Mouse (Mus musculus) mesoderm, embryonic 11.5 days (tissue): ENCODE measurements at regions not wholly inside any gene's neighbourhood (a gene's known extent, or its start where the extent isn't known, plus 50 kb on each side); places are given as distances from the start of the nearest gene placed in this dataset.
"Not testable (repeated sequence)": the region's sequence is repeated elsewhere in the genome, so short reads cannot be mapped to it uniquely, and the experiment has no call there.

Experiments
- DNase-seq: peaks from one replicate; pipeline ENCODE4 v3.0.0-alpha.2; 2012; ENCODE audit warnings: low read depth, low spot score

DNA sequence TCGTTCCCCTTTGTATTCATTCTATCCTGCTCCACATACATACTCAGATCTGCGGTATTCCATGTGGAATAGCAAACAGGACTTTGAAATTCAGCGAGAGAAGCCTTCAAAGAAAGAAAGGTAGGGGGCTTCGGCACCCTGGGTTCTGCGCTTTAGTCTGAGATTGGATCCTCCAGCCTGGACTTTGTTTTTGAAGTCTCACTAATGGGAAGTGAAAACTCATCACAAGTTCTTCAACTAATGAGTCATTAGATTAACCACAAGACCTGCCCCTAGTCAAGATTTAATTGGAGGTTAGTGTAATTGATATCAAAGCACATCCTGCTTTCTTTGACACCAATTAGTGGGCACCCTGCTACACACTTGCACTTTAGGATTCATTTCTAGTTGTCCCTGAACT is 492.5 kb upstream of the Zfp960 start:
- no peak for DNase-seq

DNA sequence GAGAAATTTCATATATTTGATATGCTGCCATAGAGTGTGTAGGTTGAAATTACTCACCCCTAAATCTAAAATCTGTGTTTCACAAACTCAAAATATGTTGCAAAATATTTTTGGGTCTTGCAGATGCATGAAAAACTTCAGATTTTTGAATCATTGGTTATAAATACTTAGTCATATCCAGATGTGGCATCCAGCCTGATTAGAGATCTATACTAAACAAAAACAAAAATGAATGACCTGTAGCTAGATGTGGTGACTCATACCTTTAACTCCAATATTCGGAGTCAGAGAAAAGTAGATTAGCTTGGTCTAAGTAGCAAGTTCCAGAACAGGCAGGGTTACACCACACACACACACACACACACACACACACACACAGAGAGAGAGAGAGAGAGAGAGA is 475.1 kb upstream of the Zfp960 start:
- DNase-seq = no peak

DNA sequence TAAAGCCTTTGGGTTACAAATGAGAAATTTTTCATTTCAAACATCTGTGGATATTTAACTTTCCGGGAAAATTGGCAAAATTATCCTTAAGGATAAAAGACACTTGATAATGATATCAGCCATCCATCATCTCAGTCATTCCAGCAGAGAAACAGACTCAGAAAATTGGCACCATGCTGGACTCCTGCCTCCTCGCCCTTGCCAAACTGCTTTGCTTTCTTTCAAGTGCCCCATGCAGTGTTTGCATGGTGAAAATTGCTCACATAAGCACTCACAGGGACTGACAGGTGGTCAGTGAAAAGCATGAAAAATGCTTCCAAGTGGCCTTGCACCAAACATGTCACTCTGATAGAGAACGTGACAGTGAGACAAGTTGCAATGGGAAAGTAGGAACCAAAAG is 464.2 kb upstream of the Zfp960 start:
- DNase-seq = peak; percentile 2

DNA sequence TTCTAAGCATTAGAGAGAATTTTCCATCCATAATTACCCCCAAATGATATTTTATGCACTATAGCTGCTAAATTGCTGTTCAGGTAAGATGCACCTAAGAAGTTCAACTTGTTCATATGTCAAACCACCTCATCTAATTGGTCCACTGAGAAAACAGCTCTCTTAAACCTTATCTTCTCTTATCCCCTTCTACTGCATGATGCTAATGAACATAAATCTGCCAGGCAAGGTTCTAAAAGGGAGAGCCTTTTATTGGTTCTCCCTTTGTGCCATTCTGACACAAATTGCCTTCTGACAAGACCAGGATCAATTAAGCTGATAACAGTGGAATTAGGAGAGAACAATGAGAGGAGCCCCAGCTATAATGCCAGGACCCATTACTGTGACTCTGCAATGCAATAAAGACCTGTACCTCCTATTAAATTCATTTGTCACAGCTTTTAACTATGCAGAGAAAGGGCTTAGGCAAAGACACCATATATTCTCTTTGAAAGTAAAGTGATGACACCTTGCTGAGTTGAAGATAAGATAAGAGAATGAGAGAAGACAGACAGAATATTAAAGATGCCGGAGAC is 451.4 kb upstream of the Zfp960 start:
- DNase-seq = peak; percentile 9

DNA sequence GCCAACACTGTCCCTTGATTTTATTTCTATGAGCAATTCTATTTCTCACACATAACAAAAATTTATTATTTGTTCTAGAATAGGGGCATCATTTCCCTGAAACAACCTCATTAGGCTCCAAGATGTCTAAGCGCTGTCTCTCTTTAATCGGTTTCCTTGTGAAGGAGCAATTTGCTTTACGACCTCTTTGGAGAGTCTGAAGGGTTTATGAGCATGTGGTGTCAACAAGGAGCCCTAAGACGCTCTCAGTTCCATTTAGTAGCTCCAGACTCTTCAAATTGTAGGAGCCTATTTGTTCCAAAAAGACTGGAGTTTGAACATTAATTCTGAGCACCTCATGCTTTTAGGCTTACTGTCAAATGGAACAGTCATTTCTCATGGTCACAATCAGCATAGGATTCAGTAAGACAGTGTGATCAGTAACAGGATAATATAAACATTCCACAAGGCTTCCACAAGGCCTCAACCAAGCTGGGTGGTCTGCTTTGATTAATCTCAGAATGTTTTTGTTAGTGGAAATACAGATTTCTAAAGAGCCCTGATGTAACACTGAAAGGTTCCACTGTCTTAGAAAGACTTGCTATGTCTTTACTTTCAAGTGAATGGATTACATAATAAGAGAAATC is 441.9 kb upstream of the Zfp960 start:
- DNase-seq = peak; percentile 24

DNA sequence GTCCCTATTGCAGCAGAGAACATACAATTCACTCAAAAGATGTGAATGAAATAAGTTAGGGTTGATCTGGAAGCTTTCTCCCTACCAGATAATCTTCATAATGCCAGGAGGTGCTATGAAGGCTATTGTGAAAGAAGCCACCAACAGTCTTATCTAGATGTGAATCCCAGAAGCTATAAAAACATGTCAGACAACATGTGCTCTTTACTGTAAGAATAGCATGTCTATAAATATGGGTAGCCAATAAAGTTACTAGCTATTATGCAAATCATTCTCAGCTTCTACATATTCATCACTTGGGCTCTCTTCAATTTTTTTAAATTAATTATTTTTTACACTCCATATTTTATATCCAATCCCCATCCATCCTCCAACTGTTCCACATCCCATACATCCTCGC is 434.1 kb upstream of the Zfp960 start:
- no peak for DNase-seq

DNA sequence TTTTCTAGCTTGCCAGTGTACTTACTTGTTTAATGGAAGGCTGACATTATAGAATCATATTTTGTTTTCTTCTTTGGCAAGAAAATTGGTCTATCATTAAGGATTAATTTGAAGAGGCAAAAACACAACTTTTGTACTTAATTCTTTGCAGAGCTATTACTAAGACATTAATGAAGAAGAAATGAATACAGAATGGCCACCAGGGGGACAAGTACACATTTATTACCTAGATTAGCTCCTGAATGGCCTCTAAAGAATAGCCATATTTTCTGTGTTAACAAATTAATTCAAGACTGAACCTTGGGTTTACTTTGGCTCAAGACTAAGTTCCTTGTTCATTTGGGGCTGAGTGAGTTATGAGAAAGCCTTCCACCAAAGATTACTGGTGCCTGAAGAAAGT is 430.5 kb upstream of the Zfp960 start:
- DNase-seq = no peak

DNA sequence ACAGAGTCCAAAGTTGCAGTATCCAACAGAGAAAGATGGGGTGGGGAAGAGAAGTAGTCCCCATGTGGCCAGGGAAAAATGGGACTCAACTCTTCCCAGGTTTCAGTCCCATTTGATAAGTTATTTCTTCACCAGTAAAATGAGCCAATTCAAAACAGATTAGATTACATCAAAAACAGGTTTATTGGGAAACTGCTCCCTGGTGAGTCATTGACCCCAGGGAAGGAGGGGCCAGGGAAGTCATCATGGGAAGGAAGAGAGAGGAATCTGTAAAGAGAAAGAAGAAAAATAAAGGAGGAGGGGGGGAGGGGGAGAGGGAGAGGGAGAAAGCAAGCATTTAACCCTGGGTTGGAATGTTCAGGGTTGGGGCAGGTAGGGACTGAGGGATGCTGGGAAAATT is 426.4 kb upstream of the Zfp960 start:
- peak; percentile 29 for DNase-seq

DNA sequence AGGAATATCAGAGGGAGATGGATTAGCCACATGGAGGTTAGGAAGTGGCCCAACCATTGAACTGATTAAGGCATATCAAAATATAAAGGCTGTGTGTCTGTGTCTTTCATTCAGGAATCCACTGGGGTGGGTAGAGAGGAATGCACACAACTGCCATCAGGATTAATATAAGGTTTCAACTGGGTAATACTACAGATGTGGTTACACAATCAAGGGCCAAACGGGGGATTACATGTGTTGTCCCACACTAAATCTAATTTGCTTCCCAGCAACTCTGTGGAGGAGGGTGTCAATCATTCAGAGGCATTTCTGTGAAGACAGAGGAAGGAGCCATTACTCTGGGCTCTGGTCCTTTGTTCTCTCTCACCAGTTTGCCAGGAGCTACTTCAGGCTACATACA is 416.0 kb upstream of the Zfp960 start:
- DNase-seq = no peak

DNA sequence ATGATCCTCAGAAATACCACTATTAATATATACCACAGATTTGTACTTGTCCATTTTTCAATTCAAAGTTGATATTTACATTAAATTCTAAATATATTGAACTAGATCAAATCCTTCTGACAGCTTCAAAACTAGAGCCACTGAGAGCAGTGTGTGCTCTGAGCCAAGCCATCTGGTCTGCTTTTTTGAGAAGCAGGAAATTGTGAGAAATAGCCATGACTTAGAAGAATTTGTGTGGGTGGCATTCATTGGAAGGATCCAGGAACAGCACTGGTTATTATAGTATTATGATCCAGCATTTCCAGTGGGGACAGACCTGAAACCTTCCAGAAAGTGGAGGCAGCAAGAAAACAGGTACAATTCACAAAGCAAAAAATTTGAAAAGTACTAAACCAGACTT is 398.7 kb upstream of the Zfp960 start:
- no peak for DNase-seq

DNA sequence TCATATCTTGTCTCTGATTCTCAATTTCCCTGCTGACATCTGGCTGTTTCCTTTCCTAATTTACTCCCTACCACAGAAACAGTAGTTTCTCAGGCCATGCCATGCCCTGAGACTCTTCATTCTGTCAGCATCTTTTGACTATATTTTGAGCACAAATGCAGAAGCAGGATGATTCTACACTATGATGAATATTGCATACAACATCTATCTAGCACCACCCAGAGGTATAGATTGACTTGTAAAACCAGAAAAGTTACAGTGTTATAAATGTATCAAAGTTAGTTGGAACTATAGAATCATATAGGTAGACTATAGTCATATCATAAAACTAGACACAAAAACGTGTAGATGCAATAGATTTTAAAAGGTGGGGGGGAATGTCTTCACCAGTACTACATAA is 396.3 kb upstream of the Zfp960 start:
- DNase-seq = no peak

DNA sequence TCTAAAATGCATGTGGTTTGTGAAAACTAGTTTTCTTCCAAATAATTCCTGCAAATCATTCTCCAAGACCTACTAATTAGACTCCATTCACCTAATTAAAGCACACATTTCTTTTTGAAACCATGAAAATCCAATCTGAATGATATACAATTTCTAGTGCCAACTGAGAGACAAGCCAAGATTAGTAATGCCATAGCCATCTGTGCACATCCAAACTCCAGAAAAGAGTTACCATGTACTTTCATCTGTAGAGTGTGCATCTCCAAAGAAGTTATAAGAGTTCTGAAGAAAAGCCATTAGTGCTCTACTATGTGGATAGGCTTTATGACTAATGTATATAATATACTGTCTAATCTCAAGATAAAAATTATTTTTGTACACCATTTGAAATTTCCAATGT is 359.7 kb upstream of the Zfp960 start:
- no peak for DNase-seq

DNA sequence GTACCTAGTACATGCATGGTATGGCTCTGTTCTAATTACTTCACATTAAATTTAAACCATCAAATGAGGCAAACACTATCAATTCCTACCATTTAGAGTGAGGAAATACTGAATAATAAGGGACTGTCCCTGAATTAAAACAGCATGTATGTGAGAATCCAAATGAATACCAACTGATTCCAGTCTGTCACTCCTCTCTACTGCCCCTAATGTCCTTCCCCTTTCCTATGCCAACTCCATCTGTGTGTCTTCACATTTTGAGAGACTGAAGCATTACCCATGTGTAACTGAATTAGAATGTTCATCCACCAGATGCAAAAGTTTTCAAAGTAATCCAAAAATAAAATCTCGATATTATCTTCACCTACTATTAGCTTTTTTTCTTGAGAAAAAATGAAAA is 358.0 kb upstream of the Zfp960 start:
- no peak for DNase-seq

DNA sequence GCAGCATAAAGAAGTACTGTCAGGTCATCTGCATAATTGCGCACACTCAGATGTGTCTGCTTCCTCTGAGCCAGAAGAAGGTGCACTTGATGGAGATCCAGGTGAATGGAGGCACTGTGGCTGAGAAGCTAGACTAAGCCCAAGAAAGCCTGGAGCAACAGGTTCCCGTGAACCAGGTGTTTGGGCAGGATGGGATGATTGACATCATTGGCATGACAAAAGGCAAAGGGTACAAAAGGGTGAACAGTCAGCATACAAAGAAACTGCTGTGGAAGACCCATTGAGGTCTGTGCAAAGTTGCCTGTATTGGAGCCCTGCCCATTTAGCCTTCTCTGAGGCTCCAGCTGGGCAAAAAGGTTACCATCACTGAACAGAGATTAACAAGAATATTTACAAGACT is 337.0 kb upstream of the Zfp960 start:
- DNase-seq = no peak

DNA sequence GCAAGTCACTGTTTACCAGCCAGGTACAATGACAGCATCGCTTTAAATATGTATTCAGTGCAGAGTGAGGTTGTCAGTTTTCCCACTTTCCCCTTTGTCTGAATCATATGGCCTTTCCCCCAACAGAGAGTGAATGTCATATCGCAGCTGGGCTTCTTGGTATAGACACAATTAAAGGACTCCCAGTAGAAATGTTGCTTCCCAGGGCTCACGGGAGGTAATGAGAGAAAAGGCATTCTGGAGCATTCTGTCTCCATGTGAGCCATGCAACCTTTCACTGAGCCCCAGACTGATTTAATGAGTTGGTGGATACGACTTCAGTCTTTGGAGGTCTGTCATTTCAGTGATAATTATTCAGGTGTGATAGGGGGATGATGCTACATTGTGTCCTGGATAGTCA is 310.8 kb upstream of the Zfp960 start:
- no peak for DNase-seq

DNA sequence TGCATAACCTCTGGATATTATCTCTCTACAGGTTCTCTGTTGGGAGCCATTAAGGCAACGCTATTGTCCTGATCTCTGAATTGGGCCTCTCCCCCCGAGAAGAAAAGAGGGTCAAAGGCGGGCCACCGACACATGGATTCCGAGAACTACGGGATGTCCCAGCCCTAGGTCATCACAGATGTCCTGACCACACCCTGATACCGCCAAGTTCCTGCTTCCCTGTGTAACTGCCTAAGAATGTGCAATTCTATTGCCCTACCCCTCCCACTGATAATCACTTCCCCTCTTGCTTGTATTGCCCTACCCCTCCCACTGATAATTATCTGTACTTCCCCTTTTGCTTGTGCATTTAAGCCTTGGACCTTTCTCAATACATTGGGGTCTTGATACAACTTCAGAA is 293.3 kb upstream of the Zfp960 start:
- not testable (repeated sequence) for DNase-seq

DNA sequence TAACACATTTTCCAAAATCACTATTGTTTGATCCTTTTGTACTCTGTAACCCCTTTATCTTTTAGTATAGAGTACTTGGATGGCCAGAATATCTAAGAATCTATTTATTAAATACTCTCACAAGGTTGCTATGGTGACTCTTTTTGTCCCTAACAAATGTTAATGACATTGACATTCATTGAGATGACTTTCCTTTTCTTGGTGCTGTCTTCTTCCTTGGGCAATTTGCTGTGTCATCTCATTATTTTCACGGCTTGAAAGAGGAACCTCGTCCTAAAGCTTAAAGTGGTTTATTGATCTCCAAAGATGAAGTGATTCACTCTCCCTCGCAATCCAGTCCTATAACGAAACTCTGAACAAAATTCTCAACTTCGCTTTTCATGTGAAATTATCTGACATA is 265.6 kb upstream of the Zfp960 start:
- no peak for DNase-seq

DNA sequence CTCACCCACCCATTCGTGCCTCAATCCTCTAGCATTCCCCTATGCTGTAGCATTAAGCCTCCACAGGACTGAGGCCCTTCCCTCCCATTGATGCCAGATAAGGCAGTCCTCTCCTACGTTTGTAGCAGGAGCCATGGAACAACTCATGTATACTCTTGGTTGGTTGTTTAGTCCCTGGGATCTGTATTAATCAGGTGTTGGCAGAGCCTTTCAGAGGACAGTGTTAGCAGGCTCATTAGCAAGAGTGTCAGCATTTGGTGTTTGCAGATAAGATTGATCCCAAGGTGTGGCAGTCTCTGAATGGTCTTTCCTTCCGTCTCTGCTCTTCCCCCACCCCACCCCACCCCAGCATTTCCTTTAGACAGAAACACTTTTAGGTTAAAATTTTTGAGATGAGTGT is 258.9 kb upstream of the Zfp960 start:
- no peak for DNase-seq

DNA sequence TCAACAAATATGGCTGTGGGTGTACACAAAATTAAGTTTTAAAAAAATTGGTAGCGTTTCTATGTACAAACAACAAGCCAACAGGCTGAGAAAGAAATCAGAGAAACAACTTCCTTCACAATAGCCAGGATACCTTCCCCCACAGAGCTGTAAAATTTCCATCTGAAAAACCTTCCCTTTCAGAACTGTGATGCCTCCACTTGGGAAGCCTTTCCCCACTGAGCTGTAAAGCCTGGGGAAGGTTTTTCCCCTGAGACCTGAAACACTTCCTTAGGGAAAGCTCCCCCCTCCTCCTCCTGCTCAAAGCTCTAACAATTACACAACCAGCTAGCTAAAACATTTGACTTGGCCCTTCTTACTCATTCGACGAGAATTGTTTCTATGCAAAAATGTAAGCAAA is 245.5 kb upstream of the Zfp960 start:
- DNase-seq = no peak

DNA sequence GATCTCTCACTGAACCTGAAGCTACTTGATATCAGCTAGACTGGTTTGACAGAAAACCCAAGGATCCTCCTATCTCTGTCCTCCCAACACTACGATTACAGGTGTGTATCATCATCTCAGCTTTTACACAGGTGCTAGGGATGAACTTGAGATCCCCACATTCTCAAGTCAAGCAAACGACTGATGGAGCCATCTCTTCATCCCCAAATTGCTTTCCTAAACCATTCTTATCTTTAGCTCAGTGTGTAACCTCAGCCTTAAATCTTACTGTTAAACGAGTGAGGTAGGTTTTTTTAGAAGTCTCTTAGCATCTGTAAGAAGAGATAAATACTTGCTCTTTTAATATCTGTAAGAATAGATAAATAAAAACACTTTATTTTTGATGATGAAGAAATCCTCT is 242.2 kb upstream of the Zfp960 start:
- DNase-seq = no peak

DNA sequence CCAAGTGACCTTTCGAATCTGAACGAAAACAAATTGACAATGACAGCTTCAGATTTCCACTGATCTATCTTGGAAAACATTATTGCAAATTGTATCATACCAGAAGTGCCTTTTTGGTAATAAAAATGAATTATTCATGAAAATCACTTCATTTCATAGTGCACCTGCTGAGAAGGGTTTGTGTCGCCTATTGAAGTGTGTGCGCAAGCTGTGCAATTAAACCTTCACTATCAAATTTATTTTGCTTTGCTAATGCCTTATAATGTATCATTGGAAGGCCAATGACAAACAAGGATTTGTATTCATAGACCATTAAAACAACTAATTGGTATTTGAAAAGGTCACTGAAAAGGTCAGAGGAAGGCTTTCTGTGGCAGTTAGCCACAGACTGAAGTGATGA is 224.8 kb upstream of the Zfp960 start:
- no peak for DNase-seq

DNA sequence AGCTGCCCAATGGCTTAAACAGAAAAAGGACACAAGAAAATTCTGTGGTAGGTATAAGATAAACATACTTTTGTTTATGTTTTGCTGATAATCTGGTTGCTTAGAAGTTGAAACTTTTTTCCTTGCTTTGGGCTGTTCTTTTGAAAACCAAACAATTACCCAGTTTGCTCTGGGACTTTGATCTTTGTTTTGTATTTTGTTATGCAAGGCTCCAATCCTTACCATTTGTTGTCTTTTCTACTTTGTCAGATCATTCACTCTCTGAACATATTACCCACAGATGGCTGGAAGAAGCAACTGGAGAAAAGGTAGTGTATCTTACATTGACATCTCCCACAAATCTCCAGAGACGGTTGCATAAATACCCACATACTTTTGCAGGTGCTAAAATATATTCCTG is 203.1 kb upstream of the Zfp960 start:
- no peak for DNase-seq

DNA sequence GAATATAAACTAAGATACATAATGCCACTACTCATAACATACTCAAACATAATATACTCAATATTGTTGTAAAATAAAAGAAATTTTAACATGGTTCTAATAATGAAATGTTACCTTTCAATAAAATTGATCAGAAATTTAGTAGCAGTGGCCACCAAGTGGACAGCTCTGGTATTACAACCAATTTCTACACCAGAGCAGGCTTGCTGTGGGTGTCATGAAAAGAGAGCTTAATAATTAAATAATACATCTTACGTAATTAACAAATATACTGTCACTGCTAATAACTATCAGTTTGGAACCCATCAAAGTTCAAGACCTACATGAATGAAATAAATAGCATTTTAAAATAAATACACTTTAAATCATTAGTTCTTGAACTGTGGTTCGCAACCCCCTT is 163.1 kb upstream of the Zfp960 start:
- peak; percentile 49 for DNase-seq

DNA sequence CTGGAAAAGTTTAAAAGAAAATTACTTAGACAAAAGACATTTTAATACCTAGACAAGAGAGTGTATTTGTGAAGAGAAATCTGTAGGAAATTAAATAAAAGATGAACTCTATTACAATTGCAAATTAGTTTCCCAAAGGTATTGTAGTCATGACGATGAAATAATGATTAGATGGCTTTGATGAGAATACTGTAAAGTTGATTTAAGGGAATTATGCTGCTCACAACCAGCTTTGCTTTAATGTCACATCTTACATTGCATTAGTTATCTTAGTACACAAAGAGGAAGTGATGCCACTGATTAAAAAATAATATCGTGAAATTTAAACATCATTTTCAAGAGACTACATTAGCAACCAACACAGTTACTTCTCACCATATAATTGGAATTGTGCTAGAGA is 145.7 kb upstream of the Zfp960 start:
- DNase-seq = no peak
